Comparison of ENCODE assay signal across 14 mouse cellular contexts in genomic region chr2:129606269-129606668, GRCm38 (mm10). TPM values are rescaled to one million over a fixed set of nuclear protein-coding genes. Genes with fewer than 3 reads are reported as not detected.
DNase-seq lines count a peak whose midpoint lies in the region; ATAC-seq and TF ChIP-seq lines count a peak whose summit lies in the region.
"Had no signal": no experiment of that assay in that cellular context is flagged by ENCODE, and none has a peak within 500 bp of the region (broad histone marks: within the 10 kb centered on the region; RNA-seq: fewer than 3 reads in every experiment).

No protein-coding gene starts in this region.

- WGBS in forebrain, embryonic 12.5 days, result 17% methylated on average over 8 of the region's 8 CpGs
- 46% methylated on average over 8 of the region's 8 CpGs for WGBS in liver, postnatal 0 days (ENCODE audit: insufficient replicate concordance)

- no peak overlapping the region for H3K4me2 ChIP-seq in forebrain, embryonic 12.5 days
- no peak overlapping the region for H3K4me2 ChIP-seq in liver, postnatal 0 days (ENCODE audit: low read depth, low read length)
- H3K4me2 ChIP-seq: lung, embryonic 14.5 days had no signal

- no peak for TF ChIP-seq EP300 in liver, postnatal 0 days (IDR thresholded peaks at IDR 0.05; ENCODE audit: low read depth)

- ATAC-seq in forebrain, embryonic 12.5 days (ENCODE audit: low FRiP score), result peak; percentile 70
- 0 out of 2 replicates have a peak, but pooled peaks have one; percentile 29 for ATAC-seq in megakaryocyte progenitor cell, adult 5-6 weeks (replicated peaks; ENCODE audit: poor library complexity)
- no peak for ATAC-seq in liver, postnatal 0 days

- DNase-seq in embryo, embryonic 10 days (ENCODE audit: low spot score), result peak; percentile 17
- DNase-seq in embryo, embryonic 9.5 days (ENCODE audit: extremely low spot score), result no peak
- DNase-seq in left cerebral cortex, adult 2 months (ENCODE audit: extremely low spot score in 1 of 2, low spot score in 2 of 2), result peak in 1 of 2 experiments; percentile 65
- DNase-seq in left cerebral cortex, postnatal 4 days, result no peak
- DNase-seq in lung, postnatal 4 days, result no peak
- DNase-seq in liver, postnatal 0 days, result no peak
- DNase-seq: adrenal gland, postnatal 25 days; cerebellum, adult 11 months; embryo, embryonic 11 days; kidney, adult 11 months; lung, embryonic 14.5 days had no signal

- intact Hi-C loops in left cerebral cortex, adult 2 months (cut with DNase I), result no loop called here
- intact Hi-C loops in left cerebral cortex, postnatal 4 days (cut with DNase I), result no loop called here

- H3K9ac ChIP-seq in forebrain, embryonic 12.5 days, result no peak overlapping the region
- no peak overlapping the region for H3K9ac ChIP-seq in liver, postnatal 0 days (replicated peaks)
- H3K9ac ChIP-seq: lung, embryonic 14.5 days had no signal

- H3K9me3 ChIP-seq in forebrain, embryonic 12.5 days, result no peaks in the 10 kb centered on the region
- H3K9me3 ChIP-seq in liver, postnatal 0 days (ENCODE audit: low read length), result no peaks in the 10 kb centered on the region
- H3K9me3 ChIP-seq: midbrain, embryonic 10.5 days had no signal

- no peaks in the 10 kb centered on the region for H3K27me3 ChIP-seq in forebrain, embryonic 12.5 days
- no peaks in the 10 kb centered on the region for H3K27me3 ChIP-seq in liver, postnatal 0 days (ENCODE audit: insufficient read depth, low read length)

- TF ChIP-seq CTCF in left cerebral cortex, adult 2 months (IDR thresholded peaks at IDR 0.05), result no peak
- no peak for TF ChIP-seq CTCF in liver, postnatal 0 days (IDR thresholded peaks at IDR 0.05; ENCODE audit: low read depth)

- no peak overlapping the region for H3K4me3 ChIP-seq in left cerebral cortex, adult 2 months
- no peak overlapping the region for H3K4me3 ChIP-seq in forebrain, embryonic 12.5 days (replicated peaks)
- H3K4me3 ChIP-seq in liver, postnatal 0 days (ENCODE audit: low read depth, low read length), result no peak overlapping the region
- H3K4me3 ChIP-seq: midbrain, embryonic 10.5 days had no signal

- H3K4me1 ChIP-seq in forebrain, embryonic 12.5 days, result peaks cover 23% of the 10 kb centered on the region
- peaks cover 4% of the 10 kb centered on the region for H3K4me1 ChIP-seq in liver, postnatal 0 days (ENCODE audit: insufficient read depth)

- peaks cover 7% of the 10 kb centered on the region for H3K36me3 ChIP-seq in forebrain, embryonic 12.5 days (replicated peaks)
- H3K36me3 ChIP-seq in liver, postnatal 0 days (replicated peaks; ENCODE audit: insufficient read depth, low read length), result peaks cover 14% of the 10 kb centered on the region

- H3K27ac ChIP-seq in left cerebral cortex, adult 2 months, result peak overlapping the region; percentile 65
- peak overlapping the region; percentile 47; the same call in 1 of the 2 replicates for H3K27ac ChIP-seq in forebrain, embryonic 12.5 days
- H3K27ac ChIP-seq in liver, postnatal 0 days (ENCODE audit: low read depth), result no peak overlapping the region
- H3K27ac ChIP-seq: midbrain, embryonic 10.5 days had no signal

RNA-seq across cellular contexts. Expression of gene Sirpa, which starts 13.6 kb away (rescaled TPM):
- 100 to 1,000 TPM; 375 to 384 TPM for total RNA-seq in left cerebral cortex, adult 2 months (2021)
- 100 to 1,000 TPM; 110 to 121 TPM for total RNA-seq in left cerebral cortex, postnatal 4 days (2021)
- 18.2 and 20.0 TPM in 2 replicates for polyA plus RNA-seq in forebrain, embryonic 12.5 days (2016; fragmentation: Nextera tagmentation; extraction: Ambion mirVana)
- 62.3 and 67.6 TPM in 2 replicates for total RNA-seq in megakaryocyte progenitor cell, adult 5-6 weeks (2015)
- total RNA-seq in megakaryocyte progenitor cell, adult 5-6 weeks (2017), result 67.5 and 73.8 TPM in 2 replicates
- polyA plus RNA-seq in liver, postnatal 0 days (2015; fragmentation: Nextera tagmentation; extraction: Ambion mirVana), result 26.9 and 28.1 TPM in 2 replicates
